Mouse (Mus musculus): ENCODE measurements at regions not wholly inside any gene's neighbourhood (a gene's known extent, or its start where the extent isn't known, plus 50 kb on each side); places are given as distances from the start of the nearest gene placed in this dataset.
A peak's percentile ranks its signal among the peaks of the same experiment; 100 is the strongest.

- no peak for DNase-seq (ENCODE audit: extremely low spot score, low read depth, low spot score)
Observed at GRCm38 (mm10) chr16:5545801-5546200, 290.0 kb upstream of the Eef2kmt start.

DNA sequence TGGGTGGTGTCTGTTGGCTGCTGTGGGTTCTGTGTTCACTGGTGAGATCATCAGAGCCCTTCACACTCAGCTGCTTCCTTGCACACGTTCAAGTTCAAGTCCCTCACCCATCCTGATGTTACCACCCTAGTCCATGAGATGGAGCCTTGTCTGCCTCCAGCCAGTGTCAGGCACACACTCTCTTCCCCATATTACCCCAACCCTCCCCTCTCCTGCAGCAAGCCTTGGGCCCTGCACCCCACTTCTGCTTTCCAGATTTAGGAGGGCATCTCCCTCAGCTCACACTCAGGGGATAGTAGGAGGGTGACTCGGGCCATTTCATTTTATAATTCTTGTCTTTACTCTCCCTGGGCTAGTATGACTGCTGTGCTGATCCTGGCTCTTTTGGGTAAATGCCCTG lies 288.7 kb upstream of the Eef2kmt start:
- DNase-seq (ENCODE audit: extremely low spot score, low read depth, low spot score), result no peak

DNA sequence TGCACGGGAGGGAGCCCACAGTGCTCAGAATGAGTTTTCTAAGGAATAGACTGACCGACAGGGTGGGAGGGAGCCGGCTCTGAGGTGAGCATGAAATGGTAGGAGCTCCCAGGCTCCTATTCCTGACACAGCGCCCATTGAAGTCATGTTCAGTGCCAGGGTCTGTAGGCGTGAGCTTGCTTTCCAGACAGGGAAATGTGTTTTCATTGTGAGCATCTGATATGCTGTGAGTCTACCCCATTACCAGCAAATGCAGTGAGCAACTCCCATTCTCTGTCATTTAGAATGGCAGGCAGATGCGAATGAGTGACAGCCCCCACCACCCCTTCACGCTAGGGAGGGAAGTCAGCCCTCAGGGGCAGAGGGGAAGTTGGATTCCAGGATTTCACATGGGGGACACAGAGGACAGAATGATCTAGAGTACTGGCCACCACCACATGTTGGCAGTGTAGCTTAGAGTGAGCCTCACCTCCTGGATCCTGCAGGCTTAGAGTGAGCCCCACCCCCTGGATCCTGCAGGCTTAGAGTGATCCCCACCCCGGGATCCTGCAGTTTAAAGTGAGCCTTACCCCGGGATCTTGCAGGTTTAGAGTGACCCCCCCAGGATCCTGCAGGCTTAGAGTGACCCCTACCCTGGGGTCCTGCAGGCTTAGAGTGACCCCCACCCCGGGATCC lies 283.2 kb upstream of the Eef2kmt start:
- no peak for DNase-seq (ENCODE audit: extremely low spot score, low read depth, low spot score)

DNA sequence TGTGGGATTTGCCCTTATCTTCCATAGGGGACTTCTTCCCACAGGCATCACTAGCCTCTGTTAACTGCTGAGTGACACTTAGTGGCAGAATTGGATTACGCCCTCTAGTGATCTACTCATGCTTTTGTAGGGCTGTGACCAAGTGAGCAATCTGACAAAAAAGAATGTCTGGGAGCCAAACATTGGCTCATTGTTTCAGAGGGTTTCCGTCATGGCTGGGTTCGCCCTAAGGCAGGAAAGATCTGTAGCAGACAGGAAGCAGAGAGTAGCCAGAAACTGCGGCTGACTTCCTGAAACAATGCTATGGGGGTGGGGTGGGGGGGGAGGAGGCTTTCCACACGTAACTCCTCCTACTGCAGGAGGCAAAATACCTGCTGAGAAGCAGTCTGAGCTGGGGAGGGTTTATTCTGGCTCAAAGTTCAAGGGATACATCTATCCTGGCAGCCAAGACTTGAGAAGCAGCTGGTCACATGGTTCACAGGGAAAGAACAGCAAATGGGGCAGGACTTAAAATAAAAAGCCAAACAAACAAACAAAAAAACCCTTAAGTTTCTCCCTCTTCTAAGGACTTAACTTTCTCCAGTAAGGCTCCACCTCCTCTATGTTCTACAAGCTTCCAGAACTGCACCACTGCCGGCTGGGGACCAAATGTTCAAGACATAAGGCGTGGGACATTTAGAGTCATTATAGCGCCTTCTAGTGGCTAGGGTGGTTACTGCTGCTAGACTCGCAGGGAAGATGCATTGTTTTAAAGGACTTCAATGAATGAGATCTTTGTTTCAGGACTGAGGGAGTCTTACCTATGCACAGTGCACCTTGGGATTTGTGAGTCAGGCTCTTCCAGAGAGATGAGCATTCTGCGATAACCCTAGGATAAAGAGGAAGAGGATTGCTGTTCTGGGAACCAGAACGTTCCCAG lies 281.8 kb upstream of the Eef2kmt start:
- peak; percentile 24 for DNase-seq (ENCODE audit: extremely low spot score, low read depth, low spot score)

- no peak for DNase-seq (ENCODE audit: extremely low spot score, low read depth, low spot score)
Observed at GRCm38 (mm10) chr16:5536515-5536972, 280.8 kb upstream of the Eef2kmt start.

DNA sequence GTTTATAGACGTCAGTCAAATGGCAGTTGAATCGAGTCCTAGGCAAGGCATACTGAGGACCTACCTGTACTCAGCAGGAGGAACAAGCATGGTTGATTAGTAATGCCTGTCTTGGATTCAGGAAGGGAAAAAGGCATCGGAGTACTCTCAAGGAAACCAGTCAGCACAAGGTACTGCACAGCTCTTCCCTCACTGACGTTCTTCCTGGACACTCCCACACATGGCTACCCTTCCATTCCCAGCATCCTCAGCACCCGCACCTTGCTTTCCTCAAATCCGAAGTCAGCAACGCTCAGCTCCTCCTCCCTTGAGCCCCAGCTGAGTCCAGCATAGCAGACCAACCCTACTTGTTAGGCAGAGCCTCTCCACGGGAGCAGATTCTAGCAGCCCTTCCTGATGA lies 279.6 kb upstream of the Eef2kmt start:
- no peak for DNase-seq (ENCODE audit: extremely low spot score, low read depth, low spot score)

DNA sequence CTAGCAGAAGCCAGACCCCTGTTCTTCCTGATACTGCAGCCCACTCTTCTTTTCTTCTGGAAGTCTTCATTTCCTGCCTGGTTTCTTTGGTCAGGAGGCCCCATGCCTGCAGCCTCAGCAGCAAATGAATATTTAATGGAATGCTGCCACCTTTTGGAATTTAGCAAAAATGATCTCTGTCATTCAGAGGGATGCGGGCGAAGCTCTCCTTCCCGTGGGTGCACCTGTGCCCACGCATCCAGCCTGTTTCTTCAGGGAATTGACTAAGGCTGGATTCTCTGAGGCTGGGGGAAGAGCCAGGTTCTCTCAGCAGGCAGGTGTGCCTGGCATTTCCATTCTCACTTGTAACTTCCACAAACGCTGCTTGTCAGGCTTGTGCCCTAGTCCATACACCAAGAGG lies 279.1 kb upstream of the Eef2kmt start:
- DNase-seq (ENCODE audit: extremely low spot score, low read depth, low spot score), result no peak

DNA sequence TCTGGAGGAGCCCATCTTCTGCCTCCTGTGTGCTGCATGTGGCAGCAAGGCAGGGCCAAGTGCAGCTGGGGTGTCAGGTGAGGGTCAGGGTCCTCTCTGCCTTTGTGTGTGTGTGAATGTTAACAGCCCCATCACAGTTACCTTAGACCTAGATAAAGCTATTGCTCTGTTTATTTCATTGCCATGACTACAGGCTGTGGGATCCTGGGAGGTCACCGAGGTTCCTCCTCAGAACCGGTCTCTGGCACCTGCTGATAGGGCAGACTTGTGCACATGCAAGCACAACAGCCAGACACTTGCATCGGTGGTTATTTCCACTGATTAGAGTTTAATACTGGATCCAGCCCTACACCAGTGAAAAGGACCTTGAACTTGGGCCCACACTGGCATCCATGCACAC lies 278.6 kb upstream of the Eef2kmt start:
- DNase-seq (ENCODE audit: extremely low spot score, low read depth, low spot score), result no peak

DNA sequence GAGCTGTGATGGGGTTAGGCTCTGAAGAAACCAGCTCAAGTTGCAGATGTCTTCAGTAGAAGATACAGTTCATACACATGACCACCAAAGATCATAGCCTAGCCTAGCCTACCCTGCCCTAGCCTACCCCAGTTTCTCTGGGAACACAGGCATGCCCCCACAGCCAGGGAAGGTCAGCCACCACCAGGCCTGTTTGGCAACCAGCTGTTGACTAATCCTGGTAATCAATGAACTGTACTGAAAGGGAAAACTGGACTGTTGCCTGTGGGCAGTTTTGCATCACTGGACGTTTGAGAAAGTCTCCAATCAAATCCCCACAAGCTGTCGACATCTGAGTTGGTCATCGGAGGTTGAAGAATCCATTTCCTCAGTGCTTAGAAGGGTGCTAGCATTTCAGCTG lies 276.5 kb upstream of the Eef2kmt start:
- DNase-seq (ENCODE audit: extremely low spot score, low read depth, low spot score), result no peak

- DNase-seq (ENCODE audit: extremely low spot score, low read depth, low spot score), result no peak
Observed at GRCm38 (mm10) chr16:5529823-5530222, 274.0 kb upstream of the Eef2kmt start.

DNA sequence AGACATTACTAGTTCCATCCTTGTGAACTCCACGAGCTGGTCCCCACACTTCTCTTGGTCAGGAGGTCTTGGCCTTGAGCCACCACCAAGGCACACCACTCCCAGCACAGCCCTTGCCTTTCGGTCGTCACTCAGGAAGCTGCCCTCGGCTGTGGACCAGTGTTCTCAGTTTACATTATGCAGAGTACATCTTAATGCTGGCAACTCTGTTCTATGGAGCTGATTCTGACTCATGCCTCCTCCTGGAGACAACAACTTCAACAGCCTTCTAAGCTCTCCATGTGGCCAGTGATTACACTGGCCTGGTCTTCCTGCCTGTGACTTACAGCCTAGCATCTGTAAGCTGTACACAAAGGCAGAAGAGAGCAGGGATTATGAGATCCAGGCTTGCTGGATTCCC lies 272.2 kb upstream of the Eef2kmt start:
- DNase-seq (ENCODE audit: extremely low spot score, low read depth, low spot score), result no peak

DNA sequence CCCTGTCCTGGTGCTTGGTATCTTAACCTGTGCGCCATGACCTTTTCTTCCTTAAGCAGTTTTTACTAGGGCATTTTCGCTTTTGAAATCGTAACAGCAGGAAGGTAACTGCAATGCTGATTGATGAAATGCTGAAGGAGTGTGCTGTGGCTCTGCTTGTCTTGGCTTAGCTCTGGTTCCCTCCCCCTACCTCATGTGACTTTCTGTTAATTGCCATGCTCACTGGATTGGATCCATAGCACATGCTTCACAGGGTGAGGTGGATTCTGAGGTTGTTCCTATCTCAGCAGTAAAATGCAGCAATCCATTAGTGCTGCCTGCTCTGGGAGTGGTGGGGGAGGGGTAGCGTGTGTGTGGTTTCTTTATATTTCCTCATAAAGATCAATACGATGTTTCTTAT lies 268.6 kb upstream of the Eef2kmt start:
- DNase-seq (ENCODE audit: extremely low spot score, low read depth, low spot score), result no peak

GRCm38 (mm10) chr16:5523402-5524021 lies 267.7 kb upstream of the Eef2kmt start:
- DNase-seq (ENCODE audit: extremely low spot score, low read depth, low spot score), result no peak

DNA sequence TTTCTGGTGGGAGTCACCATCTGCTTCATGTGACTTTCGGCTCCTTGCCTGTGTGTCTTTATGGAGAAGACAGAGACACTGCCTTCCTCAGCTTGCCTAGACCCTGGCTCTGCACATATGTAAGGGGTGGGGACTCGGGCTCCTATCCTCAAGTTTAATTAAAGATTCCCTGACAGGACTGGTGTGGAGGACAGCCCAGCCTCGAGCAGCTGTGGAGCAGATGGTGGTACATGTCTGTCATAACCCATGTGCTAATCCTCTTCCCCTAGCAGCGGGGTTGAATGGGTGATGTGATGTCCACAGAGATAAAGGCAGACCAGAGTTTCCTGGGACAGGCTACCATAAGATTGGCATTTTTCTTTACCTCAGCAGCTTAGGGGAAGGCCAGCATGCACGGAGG lies 262.0 kb upstream of the Eef2kmt start:
- DNase-seq (ENCODE audit: extremely low spot score, low read depth, low spot score), result no peak

DNA sequence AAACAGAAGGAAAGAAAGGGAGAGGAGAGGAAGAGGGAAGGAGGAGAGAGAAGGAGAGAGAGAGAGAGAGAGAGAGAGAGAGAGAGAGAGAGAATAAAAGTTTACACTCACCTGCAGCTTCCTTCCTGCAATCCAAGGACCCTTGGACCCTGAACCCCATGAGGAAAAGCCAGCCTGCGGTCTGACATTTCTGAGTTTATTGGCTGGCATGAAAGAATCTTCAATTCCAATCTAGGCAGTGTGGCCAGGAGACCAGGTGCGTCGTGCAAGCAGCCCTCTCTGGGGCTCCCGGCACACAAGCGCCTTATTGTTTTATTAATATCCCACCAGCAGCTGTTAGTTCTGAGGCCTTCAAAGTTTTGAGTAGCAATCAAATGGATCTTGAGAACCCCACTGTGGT lies 260.1 kb upstream of the Eef2kmt start:
- DNase-seq (ENCODE audit: extremely low spot score, low read depth, low spot score), result no peak

- DNase-seq (ENCODE audit: extremely low spot score, low read depth, low spot score), result no peak
Observed at GRCm38 (mm10) chr16:5507261-5507660, 251.5 kb upstream of the Eef2kmt start.

DNA sequence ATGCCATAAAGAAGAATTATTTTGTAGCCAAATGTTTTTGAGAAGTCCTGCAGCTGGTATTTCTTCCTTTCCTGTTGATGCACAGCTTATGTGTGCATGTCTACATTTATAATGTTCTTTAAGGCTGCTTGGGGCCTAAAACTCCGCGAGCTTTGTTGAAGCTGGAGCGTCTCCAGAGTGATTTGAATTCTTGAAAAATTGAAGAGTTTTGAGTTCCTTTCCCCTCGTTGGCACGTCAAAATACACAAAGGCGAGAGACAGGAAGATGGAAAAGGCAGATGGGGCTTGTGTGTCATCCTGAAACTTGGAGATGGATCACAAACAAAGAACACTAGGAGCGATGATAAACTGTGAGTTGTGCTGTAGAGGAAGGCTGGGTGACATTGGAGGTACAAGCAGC lies 246.2 kb upstream of the Eef2kmt start:
- no peak for DNase-seq (ENCODE audit: extremely low spot score, low read depth, low spot score)

DNA sequence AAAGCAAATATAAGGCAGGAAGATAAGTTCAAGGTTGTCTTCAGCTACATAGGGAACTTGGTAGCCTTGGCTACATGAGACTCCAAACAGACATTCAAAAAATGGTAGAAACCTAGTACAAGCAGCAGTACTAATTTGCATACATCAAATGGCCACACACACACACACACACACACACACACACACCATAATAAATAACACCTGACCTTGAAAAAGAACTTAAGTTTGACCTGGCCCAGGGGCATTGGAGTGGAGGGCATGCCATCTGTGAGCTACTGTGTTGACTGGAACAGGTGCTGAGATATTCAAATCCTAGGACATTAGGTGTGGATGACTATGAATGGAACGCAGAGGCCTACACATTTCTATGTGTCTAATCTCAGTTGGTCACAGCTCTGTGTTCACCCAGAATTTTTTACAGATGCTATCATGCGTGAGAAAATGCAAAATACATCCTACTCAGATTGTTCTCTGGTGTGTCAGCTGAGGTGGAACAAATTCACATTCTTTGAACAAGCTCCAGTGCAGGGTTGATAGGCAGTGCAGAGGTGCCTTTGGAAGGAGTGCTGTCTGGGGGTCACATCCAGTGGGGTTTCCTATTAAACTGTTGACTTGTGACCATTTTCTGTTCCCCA lies 240.4 kb upstream of the Eef2kmt start:
- no peak for DNase-seq (ENCODE audit: extremely low spot score, low read depth, low spot score)

DNA sequence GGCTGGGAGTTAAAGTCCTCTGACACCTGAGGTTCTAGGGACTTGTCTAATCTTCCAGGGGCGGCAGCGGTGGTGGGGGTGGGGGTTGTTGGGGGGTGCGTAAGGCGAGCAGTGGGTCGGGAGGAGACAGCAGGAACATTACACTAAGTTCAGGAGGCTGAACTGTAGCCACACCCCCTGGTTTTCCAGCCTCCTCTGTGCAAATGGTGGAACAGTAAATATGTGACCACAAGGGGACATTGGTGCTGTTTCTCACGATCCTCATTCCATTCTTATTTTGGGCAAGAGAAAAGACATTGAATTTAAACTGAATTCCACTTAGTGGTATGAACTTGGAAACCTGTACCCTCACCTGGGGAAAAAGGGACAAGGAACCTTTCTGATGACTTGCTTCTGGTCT lies 237.6 kb upstream of the Eef2kmt start:
- DNase-seq (ENCODE audit: extremely low spot score, low read depth, low spot score), result no peak

DNA sequence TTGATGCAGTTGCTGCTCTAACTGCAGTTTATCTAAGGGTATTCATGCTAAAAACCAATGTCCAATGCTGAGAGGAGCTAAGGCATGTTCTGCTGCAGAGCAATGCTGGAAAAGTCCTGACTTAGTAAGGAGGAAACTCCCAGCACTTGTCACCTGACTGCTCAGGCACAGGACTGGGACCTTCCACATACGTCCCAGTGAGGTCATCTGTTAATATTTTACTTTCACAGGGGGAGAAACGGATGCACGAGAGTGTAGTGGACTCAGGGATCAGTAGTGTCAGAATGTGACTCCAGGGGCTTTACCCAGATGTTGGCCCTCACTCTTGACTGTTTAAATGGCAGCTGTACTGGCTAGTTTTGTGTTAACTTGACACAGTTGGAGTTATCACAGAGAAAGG lies 231.5 kb upstream of the Eef2kmt start:
- DNase-seq (ENCODE audit: extremely low spot score, low read depth, low spot score), result no peak

DNA sequence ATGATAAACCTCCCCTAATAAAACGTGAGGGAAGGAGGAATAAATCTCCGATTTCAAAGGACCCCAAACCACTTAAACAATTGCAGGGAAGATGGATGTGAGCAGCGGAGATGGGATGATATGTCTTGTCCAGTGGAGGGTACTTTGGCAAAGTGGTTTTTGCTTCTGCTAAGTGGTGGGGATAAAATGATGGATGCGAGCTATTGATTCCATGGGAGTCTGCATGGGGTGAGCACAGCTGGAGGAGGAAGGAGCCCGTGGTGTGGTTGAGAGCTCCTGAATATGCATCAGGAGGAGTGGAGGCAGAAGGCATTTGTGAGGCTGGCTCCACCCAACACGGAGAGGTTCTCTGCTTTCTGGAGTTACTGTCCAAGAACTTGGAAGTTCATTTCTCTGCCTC lies 227.6 kb upstream of the Eef2kmt start:
- DNase-seq (ENCODE audit: extremely low spot score, low read depth, low spot score), result no peak

Measured in hindlimb bud, embryonic 11.5 days (tissue).